Mouse (Mus musculus): ENCODE results near the gene Slc45a3.

Gene Slc45a3

GRCm38 (mm10) chr1:131964580-131964979 is 1.8 kb downstream of the Slc45a3 start:
- in situ Hi-C loops (cut with MboI) = no loop called here

- in situ Hi-C loops (cut with MboI) = no loop called here
Observed at GRCm38 (mm10) chr1:131965818-131966217, 3.1 kb downstream of the Slc45a3 start.

- in situ Hi-C loops (cut with MboI) = no loop called here
Observed at GRCm38 (mm10) chr1:131967336-131967735, 4.6 kb downstream of the Slc45a3 start.

GRCm38 (mm10) chr1:131968556-131968955 is 5.8 kb downstream of the Slc45a3 start:
- in situ Hi-C loops (cut with MboI) = no loop called here

GRCm38 (mm10) chr1:131968983-131969382 is 6.2 kb downstream of the Slc45a3 start:
- in situ Hi-C loops (cut with MboI) = no loop called here

GRCm38 (mm10) chr1:131969825-131970224 is 7.1 kb downstream of the Slc45a3 start:
- in situ Hi-C loops (cut with MboI) = no loop called here

- in situ Hi-C loops (cut with MboI) = no loop called here
Observed at GRCm38 (mm10) chr1:131970322-131970660, 7.5 kb downstream of the Slc45a3 start.

GRCm38 (mm10) chr1:131970661-131971520 is 8.1 kb downstream of the Slc45a3 start:
- in situ Hi-C loops (cut with MboI) = no loop called here

GRCm38 (mm10) chr1:131971771-131972497 is 9.2 kb downstream of the Slc45a3 start:
- in situ Hi-C loops (cut with MboI) = no loop called here

GRCm38 (mm10) chr1:131972498-131973334 is 9.9 kb downstream of the Slc45a3 start:
- in situ Hi-C loops (cut with MboI) = no loop called here

- in situ Hi-C loops (cut with MboI) = no loop called here
Observed at GRCm38 (mm10) chr1:131973991-131974390, 11.2 kb downstream of the Slc45a3 start.

- in situ Hi-C loops (cut with MboI) = no loop called here
Observed at GRCm38 (mm10) chr1:131976886-131977285, 14.1 kb downstream of the Slc45a3 start.

GRCm38 (mm10) chr1:131980471-131980870 is 17.7 kb downstream of the Slc45a3 start:
- in situ Hi-C loops (cut with MboI) = no loop called here

- in situ Hi-C loops (cut with MboI) = no loop called here
Observed at GRCm38 (mm10) chr1:131981378-131982013, 18.7 kb downstream of the Slc45a3 start.

GRCm38 (mm10) chr1:131982907-131983306 is 20.1 kb downstream of the Slc45a3 start:
- in situ Hi-C loops (cut with MboI) = no loop called here

- in situ Hi-C loops (cut with MboI) = no loop called here
Observed at GRCm38 (mm10) chr1:131983806-131984205, 21.0 kb downstream of the Slc45a3 start.

GRCm38 (mm10) chr1:131987432-131987831 is 24.7 kb downstream of the Slc45a3 start:
- in situ Hi-C loops (cut with MboI) = no loop called here

GRCm38 (mm10) chr1:131989476-131989875 is 26.7 kb downstream of the Slc45a3 start:
- in situ Hi-C loops (cut with MboI) = no loop called here

GRCm38 (mm10) chr1:131990083-131990760 is 27.5 kb downstream of the Slc45a3 start:
- in situ Hi-C loops (cut with MboI) = loop anchor here (10.0 kb wide), 1 partner anchor 125 kb away; no protein-coding TSS in a partner anchor

- in situ Hi-C loops (cut with MboI) = loop anchor here (10.0 kb wide), 1 partner anchor 122 kb away; no protein-coding TSS in a partner anchor
Observed at GRCm38 (mm10) chr1:131992561-131993001, 29.8 kb downstream of the Slc45a3 start.
